Mouse (Mus musculus) olfactory bulb, adult 2 months (tissue): Measurements from ENCODE around the gene Leo1.

ENCODE experiments used
- CTCF ChIP-seq: fragments of 200-500 bp; IDR thresholded peaks from 2 replicates; pipeline ENCODE4 v1.5.1; 2012; ENCODE audit warnings: low read depth, mild to moderate bottlenecking, low read length, moderate library complexity; ENCODE audit not compliant: insufficient read depth
- POLR2A ChIP-seq: fragments of 200-500 bp; IDR thresholded peaks from 2 replicates; pipeline ENCODE4 v1.6.1; 2012; ENCODE audit warnings: mild to moderate bottlenecking, low read depth, low read length, moderate library complexity; ENCODE audit not compliant: insufficient read depth

DNA sequence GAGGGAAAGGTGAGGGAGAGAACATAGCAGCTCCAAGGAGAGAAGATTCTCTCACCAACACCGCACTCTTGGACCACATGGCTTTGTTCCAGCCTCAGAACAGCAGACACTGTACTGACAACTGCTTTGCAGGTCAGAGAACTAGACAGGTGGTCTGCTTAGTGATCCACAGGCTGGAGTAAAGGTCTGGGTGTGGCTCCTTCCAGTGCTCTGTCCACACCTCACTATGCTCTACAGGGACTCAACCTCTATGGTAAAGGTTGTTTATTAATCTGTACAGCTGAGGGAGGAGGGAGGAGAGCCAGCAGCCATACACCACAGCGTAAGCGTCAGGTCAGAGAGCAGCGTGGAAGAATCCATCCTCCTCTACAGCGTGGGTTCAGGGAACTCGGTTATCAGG, 45.4 kb upstream of the Leo1 start:
- no peak for TF ChIP-seq CTCF
- no peak for TF ChIP-seq POLR2A
